Mouse (Mus musculus) frontal cortex, postnatal 10 days (tissue): Measurements from ENCODE around the gene Ube4b.
"Not testable (repeated sequence)": the region's sequence is repeated elsewhere in the genome, so short reads cannot be mapped to it uniquely, and the experiment has no call there.

Experiments used
- DNase-seq, 2 experiments: peaks; one replicate each; pipeline ENCODE4 v3.0.0; 2022; ENCODE audit warnings: low spot score in 2 of 2, mixed read lengths in 1 of 2

The Ube4b gene

DNA sequence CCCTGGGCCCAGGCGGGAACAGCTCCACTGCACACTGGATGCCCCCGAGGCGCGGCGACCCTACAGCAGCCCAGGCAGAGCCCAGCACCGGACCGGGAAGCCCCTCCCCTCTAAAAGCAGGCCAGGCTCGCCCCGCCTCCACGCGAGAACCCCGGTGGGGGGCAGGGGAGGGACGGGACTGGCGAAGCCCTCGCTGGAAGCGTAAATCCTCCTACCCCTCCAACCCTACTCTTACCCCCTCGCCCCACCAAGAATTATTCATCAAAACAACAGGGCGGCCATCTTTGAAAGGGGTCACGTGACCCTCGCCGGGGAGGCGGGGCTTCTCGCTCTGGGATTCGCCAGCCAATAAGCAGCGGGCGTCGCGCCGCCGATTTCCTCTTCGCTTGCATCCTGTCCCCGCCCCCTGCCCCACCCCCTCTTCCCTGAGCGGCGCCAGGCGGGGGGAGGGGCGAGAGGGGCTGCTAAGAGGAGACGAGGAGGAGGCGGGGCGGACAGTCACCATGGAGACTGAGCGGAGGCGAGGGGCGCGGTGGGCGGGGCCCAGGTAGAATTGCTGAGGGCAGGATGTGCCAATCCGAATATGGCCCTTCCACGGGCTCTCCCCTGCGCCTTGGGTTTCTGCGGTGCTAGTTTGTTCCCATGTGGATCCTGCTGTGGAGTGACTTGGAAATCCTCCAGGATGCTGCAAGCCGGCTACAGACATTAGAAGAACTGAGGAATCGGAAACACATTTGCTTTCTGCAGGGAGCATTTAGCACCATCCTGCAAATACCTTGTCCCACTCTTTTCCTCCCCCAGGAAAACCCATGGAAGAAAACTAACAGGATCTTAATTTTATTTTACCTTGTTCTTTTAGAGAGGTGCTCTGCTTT lies at the start of gene Ube4b:
TSS of gene Ube4b (minus strand) at position 425 of the 875 bp plus-strand sequence.
- peak; percentile 98 for DNase-seq

DNA sequence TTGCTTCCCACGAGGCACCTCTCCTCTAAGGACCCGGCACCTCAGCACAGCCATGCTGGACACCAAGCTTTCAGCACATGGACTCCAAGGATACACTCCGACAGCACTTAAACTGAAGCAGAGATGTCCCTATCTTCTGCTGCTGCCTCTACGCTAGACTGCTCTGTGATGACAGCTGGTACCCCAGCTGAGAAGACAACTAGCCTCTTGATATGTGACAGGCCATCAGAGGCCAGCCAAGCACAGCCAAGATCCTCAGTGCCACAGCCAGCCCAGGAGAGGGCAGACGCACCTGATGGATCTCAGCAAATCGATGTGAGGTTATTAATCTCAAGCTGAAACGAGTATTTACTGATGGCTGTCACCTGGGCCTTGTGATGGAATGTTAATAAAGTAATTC lies 48.5 kb upstream of the Ube4b start:
- DNase-seq, result no peak

DNA sequence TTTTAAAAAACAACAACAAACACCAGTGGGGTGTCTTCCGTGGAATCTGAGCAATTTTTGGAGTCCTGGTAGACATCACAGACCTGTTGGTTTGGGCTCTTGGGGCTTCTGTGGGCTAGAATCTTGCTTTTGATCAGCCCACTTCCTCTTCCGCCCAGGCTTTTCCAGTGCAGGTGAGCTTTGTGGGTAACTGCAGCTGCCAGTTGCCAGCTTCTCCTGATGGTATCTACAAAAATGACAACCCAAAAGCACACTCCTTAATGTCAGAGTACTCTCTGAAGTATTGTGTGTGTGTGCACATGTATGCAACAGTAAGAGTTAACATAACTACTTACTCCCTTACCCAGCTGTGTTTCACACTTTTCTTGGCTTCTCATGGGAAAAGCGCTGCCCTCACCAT lies 43.0 kb upstream of the Ube4b start:
- DNase-seq, result no peak

DNA sequence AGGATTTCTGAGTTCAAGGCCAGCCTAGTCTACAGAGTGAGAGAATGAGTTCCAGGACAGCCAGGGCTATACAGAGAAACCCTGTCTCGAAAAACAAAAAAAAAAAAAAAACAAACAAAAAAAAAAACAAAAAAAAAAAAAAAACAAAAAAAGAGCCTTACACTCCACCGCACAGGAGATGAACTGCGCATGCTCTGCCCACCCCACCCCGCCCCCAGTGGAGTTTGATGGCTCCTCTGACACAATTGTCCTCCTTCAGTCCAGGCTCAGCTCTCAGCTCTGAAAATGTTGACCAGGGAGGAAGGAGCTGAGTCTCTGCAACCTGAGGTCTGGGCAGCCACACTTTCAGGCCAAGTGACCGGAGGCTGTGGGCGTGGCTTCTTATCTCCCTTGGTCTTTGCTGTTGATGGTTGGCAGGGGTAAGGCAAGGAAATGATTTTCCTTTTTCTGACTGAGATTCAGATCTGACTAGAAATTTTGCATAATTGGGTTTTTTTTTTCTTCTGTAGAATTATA lies 36.9 kb upstream of the Ube4b start:
- DNase-seq, result no peak

DNA sequence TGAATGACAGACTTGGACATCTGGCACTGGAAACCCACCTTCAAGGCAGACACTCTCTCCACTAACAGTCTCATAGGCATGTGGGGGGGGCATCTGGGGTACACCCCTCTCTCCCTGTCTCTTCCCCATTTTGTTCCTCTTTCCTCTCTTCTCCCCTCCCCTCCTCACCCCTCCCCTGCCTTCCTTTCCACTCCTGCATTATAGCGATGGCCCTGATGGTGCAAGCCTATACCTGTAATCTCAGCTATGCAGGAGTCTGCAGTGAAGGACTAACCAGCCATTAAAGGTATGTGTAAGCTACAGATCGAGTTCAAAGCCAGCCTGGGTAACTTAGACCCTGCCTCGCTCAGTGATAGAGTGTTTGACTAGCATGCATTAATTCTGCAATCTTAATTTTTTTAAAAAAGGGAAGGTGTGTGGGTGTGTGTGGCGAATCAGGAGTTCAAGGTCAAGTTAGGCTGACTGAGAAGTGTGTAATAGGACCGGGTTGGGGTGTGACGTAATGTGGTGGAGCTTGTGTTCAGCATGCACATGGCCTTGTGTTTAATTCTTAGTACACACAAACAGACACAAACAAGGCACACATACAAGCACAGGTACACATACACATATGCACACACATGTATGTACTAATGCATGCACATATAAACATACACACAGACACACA lies 35.9 kb upstream of the Ube4b start:
- no peak for DNase-seq

DNA sequence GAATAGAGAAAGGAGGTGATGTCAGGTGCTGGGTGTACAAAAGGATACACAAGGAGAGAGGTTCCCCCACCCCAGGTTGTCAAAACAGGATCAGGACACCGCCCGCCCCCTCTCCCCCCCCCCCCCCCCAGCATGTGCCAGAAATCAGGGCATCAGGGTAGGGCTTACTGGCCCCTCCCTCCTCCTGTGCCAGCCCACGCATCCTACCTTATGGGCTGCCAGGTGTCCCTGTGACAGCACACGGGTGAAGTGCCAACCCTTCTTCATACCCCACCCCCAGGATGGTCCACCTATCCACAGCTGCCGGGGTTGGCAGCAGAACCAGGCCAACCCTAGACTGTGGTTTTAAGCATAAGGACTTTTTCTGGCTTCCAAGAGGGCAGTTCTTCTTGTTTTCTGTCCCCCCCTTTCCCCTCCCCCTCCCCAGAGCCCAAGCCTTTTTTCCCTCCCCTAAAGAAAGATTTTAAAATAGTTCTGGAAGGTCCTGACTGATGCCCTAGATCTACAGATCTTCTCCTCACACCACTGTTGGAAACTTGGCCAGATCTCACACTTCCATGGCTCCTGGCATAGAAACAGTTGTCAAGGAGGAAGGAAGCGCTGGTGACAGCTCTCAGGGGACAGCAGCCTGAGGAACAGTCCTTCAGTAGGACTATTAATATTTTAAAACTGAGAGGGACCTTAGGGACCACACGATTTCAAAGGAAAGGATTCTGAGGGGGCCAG lies 35.2 kb upstream of the Ube4b start:
- no peak for DNase-seq

DNA sequence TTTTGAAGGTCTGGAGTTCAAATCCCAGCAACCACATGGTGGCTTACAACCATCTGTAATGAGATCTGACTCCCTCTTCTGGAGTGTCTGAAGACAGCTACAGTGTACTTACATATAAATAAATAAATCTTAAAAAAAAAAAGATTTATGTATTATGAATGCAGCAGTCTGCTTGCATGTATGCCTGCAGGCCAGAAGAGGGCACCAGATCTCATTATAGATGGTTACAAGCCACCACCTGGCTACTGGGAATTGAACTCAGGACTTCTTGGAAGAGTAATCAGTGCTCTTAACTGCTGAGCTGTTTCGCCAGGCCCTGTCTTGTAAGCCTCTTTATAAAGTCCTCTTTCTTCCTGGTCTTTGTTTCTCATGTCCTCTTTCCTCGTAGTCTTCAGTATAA lies 33.9 kb upstream of the Ube4b start:
- DNase-seq, result not testable (repeated sequence)

DNA sequence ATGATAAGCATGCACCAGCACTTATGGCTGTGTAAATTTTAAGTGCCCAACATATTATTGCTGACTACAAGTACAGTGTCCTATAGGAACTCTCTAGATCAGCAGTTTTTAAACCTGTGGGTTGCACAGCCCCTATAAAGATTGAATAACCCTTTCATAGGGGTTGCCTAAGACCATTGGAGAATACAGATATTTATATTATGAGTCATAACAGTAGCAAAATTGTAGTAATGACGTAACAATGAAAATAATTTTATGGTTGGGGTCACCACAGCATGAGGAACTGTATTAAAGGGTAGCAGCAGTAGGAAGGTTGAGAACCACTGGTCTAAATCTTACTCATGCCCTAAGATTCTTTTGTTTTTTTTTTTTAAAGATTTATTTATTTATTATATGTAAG lies 32.9 kb upstream of the Ube4b start:
- no peak for DNase-seq

DNA sequence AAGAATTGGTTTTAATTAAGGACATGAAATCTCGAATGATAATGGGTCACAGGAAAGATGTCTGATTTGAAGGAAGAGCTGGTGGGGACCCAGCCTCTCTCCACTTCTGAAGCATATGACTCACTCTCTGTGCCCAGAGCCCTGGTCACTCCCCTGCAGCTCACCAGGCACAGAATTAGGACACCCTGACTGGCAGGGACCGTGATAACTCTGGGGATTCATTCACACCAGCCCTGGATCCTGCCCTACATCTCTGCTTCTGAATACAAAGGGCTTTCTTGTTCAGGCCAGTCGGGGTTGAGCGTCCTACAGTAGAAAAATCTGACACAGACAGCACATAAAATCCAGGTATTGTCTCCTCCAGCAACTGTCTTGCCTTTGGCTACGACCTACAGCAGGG lies 32.0 kb upstream of the Ube4b start:
- no peak for DNase-seq

DNA sequence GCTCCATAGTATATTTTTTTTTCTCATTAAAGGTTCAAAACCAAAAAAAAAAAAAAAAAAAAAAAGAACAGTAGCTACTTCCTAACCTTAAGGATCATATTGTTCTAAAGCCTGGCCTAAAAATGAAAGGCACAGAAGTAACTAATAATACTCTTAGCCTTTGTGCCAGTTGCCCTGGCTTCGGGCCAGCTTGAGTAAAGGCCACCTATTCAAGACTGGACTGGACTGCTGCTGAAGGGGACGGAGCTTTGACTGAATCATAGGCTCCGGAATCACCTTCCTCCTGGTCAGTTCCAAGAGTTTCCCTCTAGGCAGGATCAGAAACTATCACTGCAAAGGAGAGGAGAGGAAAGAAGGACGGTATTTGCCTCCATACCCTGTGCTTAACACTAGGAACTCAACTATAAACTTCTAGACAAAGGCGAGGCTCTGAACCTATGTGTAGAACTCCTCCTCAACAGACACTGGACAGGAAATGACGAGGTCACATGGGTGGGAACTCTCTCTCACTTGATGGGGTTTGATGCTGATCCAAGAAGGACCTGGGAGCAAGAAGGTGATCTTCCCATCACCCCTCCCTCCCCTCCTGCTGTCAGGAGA lies 31.4 kb upstream of the Ube4b start:
- no peak for DNase-seq

DNA sequence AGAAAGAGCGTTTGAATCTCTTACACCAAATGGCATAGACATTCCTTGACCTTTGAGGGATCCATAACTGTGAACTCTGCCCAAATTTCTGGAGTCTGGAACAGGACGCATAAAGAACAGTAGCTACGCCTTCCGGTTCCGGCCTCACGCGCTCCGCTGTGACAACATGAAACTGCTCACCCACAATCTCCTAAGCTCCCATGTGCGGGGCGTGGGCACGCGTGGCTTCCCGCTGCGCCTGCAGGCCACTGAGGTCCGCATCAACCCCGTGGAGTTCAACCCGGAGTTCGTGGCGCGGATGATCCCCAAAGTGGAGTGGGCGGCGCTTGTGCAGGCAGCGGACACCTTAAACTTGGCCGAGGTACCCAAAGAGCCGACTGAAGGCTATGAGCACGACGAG lies 30.6 kb upstream of the Ube4b start:
- DNase-seq, result not testable (repeated sequence)

DNA sequence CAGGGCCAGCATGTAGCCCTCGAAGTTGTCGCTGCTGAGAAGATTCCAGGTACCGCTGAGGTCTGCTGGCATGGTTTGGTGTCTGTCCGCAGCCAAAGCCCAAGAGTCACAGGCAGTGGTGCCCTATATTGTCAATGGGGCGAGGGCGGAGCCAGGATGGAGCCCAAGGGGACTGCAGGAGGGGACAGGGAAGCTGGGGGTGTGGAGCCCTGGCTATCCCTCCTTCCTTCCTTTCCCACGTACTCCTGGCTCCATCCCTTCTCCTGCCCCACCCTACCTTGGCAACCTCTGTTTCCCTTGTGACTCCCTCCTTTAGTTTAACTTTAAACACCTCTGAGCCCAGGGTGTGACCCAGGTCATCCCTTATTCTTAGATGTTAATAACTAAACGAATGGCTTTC lies 28.3 kb upstream of the Ube4b start, which contains the start of gene Rbp7:
TSS of gene Rbp7 (minus strand) at position 100 of the 400 bp plus-strand sequence.
- DNase-seq, result no peak

DNA sequence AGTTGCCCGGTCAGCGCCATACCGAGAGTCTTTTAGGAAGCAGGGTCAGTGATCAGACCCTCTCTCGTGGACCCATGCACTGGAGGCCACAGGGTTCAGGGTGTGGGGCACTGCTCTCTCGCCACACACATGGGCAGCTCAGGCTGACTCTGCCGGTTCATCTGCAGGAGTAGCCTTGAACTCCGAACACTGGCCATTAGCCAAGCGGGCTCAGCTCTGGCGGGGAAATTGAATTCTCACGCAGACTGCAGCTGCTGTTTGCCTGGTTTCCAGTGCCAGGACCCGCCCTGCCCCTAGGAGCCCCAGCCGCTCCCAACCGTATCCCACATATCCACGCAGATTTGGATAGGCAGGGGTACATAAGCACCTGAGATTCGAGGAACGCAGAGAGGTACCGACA lies 27.7 kb upstream of the Ube4b start:
- DNase-seq, result no peak

DNA sequence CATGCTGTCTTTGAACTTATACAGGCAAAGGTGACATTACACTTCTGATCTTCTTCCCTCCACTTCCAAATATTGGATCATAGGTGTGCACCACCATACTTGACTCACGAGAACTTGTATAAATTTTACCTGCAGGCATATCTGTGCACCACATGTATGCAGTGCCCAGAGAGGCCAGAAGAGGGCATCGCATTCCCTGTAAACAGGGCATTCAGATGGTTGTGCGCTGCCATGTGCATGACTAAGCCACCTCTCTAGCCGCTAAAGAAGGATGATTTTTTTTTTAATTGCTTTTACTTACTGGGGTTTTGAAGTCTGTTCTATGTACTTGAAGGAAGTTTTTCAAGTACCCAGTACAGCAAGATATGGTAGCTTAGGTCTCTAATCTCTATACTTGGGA lies 27.1 kb upstream of the Ube4b start:
- peak in 1 of 2 experiments; percentile 16 for DNase-seq

DNA sequence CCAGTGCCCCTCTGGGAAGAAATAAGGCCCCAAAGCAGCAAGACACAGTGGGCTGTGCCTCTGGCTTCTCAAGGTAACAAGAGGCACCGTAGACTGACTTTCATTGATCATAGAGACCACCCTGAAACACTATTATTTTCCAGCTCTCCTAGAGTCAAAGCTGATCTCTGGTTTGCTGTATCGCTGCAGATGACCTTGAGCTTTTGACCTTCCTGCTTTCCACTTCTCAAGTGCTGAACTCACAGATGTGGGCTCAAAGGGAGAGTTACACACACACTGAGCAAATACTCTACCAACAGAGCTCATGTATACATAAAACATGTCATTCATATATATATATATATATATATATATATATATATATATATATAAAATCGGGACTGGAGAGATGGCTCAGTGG lies 24.1 kb upstream of the Ube4b start:
- no peak for DNase-seq

DNA sequence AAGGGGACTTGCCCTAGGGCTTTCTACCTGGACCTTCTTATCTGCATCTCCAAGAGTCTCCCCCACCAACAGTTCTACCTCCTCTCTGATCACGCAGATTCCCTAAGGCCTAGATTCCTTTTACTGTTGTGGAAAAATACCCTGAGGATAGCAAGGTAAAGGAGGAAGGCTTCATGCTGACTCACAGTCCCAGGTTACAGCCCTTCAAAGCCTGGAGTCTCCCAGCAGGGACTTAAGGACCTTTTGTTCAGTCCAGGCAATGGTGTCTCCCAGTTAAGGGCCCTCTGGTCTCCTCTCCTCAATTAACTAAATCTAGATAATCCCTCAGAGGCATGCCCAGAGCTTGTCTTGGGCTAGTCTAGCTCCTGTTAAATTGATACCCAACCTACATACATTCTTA lies 19.8 kb upstream of the Ube4b start:
- DNase-seq, result no peak

DNA sequence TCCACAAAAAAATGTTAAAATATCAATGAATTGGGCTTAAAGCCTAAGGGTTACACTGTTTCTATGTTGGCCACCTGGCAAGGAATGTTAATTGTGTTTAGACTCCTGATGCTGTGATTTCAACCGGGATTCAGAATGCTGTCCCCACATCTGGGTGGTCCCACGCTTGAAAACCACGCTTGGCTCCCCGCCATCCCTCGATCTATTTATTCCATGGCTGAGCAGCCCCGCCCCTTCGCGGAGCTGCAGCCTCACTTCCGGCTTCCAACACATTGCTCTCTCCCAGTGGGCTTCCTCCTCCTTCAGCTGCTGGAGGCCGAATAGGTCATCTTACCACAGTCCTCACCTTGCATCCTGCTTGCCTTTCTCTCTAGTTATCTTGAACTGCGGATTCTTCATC lies 19.3 kb upstream of the Ube4b start:
- peak; percentile 33 to 48 for DNase-seq

DNA sequence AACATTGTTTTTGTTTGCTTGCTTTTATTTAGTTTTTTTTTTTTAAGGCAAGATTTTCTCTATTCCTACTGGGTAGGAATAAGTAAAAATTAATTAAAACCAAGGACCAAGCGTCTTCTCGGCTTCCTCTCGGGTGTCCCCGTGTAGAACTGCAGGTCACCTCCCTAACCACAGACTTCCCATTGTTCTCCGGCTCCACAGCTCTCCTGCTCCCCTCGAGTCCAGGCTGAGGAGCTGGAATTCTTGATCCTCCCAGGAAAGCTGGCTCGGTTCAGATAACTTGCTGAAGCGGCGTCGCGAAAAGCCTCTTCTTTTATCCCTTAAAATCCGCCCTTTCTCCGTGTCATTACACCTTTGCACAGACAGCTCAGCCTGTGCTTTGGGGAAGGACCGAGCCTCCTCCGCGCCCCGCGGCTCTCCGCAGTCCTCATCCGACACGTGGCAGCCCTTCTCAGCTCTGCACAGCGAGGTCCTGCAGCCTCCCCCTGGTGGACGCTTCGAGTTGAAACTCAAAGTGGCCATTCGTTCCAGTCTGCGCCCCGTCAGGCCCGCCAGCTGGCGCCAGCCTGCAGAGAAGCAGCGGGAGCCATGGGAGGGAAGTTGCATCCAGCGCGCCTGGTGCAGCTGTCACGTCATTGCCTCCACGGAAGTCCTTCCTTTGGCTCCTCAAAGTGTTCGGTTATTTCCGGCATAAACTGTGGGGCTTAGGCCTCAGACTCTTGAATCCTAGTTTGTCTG lies 18.6 kb upstream of the Ube4b start:
- peak; percentile 81 to 85 for DNase-seq

DNA sequence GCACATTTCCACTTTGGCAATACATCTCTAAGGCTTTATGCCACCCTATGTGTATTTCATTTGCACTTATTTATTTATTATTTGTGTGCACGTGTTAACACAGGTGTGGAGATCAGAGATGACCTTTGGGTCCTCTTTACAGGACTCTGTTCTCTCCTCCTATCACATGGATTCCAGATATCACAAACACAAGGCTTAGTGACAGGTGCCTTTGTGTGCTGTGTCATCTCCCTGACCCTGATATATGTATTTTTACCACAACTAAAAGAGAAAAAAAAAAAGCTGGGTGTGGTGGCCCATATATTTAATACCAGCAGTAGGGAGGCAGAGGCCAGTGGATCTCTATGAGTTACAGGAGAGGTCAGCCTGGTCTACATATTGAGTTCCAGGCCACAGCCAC lies 17.9 kb upstream of the Ube4b start:
- DNase-seq, result no peak

DNA sequence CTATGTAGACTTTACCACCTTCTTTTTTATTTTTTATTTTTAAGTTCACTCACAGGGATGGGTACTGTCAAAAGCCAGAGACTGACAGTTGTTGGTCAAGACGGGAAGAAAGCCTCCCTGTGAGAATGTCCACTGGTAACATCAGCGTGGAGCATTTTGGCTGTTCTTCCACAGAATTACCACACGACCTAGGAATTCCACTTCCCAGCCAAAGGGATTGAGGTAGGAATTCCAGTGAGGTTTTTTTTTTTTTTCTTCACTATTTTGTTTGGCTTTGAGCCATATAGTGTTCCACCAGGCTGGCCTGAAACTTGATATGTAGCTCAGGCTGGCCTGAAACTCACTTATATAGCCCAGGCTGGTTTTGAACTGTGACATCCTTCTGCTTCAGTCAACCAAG lies 15.9 kb upstream of the Ube4b start:
- no peak for DNase-seq

DNA sequence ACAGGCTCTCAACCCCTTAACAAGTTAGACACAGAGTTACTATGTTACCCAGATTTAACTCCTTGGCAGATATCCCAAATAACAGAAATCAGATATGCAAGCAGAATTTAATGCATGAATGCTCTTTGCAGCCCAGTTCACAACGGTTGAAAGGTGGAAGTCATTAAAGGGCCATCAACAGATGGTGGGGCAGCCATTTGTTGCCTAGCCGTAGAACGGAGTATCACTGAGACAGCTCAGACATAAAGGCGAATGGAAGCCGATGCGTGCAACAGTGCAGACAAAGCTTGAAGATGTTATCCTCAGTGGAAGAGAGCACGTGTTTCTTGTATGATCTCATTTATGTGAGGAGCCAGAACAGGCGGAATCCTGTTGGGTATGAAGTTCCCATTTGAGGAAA lies 14.0 kb upstream of the Ube4b start:
- DNase-seq, result no peak
